Mouse (Mus musculus): ENCODE data around the gene Me3. TPM values are rescaled to one million over a fixed set of nuclear protein-coding genes. Genes with fewer than 3 reads are reported as not detected.

Gene Me3
- 15.5 and 22.0 TPM in 2 replicates for total RNA-seq (2014; rRNA removed; ENCODE audit: low replicate concordance)
- polyA plus RNA-seq (2015; fragmentation: Nextera tagmentation; extraction: Ambion mirVana): 23.4 and 23.5 TPM in 2 replicates

DNA sequence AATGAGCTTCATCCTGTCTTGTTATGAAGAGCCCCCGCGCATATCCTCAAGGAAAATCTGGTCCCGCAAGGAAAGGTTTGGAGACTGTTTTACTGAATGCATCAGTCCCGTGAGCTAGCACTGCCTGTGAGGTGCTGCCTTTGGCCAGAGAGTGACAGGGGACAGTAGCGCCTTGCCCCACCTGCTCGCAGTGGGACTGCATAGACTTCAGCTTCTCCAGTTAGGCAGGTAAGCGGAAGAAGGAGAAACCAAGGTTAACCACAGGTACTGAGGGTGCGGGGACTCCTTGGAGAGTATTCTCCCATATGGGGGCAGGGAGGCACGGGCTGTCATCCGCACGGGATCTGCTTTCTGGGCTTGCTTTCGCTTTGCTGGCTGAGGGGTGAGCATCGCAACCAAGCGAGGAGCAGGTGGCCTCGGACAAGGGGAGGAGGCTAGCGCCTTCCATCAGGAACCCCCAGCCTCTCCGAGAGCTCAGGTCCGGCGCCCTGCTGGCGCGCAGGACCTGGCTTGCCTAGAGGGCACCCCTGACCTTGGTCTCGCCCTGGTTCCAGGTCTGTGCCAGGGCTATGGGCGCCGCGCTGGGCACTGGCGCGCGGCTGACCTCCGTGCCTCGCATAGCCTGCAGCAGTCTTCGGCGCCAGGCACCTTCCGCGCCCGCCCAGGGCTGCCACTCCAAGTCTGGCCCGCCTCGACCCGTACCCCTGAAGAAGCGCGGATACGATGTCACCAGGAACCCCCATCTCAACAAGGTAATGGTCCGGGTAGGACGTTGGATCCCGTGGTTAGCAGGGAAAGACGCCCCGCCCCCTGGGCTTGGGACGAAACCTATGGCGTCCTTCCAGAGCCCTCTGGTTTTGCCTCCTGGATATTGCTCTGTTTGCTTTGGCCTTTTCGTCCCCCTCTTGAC lies at the start of gene Me3:
Me3 (plus strand) TSS at position 51 of the 910 bp plus-strand sequence.
- H3K36me3 ChIP-seq (replicated peaks; ENCODE audit: control insufficient read depth, insufficient read depth, low read length): no peaks in the 10 kb centered on the region
- H3K27me3 ChIP-seq (ENCODE audit: control insufficient read depth, insufficient read depth, low read length): no peaks in the 10 kb centered on the region
- H3K4me1 ChIP-seq (ENCODE audit: control insufficient read depth, insufficient read depth): no peaks in the 10 kb centered on the region
- no peaks in the 10 kb centered on the region for H3K9me3 ChIP-seq (replicated peaks; ENCODE audit: control insufficient read depth, low read length)
- peak within 1 kb of the TSS; percentile 65 for H3K9ac ChIP-seq (replicated peaks; ENCODE audit: low read depth, low read length)
- DNase-seq (ENCODE audit: low spot score): peak; percentile 80
- WGBS: 6% methylated on average over 49 of the region's 49 CpGs
- ATAC-seq (ENCODE audit: insufficient read depth, low read depth): peak; percentile 84
- peak within 1 kb of the TSS; percentile 89 for H3K4me2 ChIP-seq (ENCODE audit: low read depth, low read length)
- peak within 1 kb of the TSS; percentile 73 for H3K4me3 ChIP-seq (ENCODE audit: low read depth, low read length)
- TF ChIP-seq CTCF (IDR thresholded peaks at IDR 0.05; ENCODE audit: low read depth) (no peak), EP300 (IDR thresholded peaks at IDR 0.05; ENCODE audit: low read depth) (no peak)
- H3K27ac ChIP-seq (ENCODE audit: low read depth): peak within 1 kb of the TSS; percentile 47

DNA sequence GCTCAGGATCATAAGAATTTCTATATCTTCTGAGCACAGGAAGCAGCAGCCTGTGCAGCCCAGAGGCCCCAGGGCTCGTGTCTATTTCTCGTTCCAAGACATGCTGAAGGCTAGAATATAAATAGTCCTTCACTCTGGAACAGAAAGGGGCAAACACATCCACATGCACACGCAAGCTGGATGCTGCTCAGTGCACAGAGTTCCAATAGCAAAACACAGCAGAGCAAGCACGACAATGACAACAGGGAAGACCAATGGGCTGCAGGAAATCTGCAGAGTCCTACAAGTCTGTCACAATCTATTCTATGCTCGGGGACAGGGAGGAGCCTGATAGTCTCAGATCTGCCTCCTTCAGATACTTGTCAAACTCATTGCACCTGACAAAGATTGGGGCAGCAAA lies 42.2 kb upstream of the Me3 start:
- Histone ChIP-seq H3K9ac (replicated peaks; ENCODE audit: low read depth, low read length) (no peak overlapping the region), H3K9me3 (replicated peaks; ENCODE audit: control insufficient read depth, low read length) (no peaks in the 10 kb centered on the region), H3K36me3 (replicated peaks; ENCODE audit: control insufficient read depth, insufficient read depth, low read length) (no peaks in the 10 kb centered on the region), H3K27me3 (ENCODE audit: control insufficient read depth, insufficient read depth, low read length) (no peaks in the 10 kb centered on the region), H3K4me3 (ENCODE audit: low read depth, low read length) (no peak overlapping the region), H3K4me2 (ENCODE audit: low read depth, low read length) (no peak overlapping the region), H3K27ac (ENCODE audit: low read depth) (no peak overlapping the region), H3K4me1 (ENCODE audit: control insufficient read depth, insufficient read depth) (no peaks in the 10 kb centered on the region)
- ATAC-seq (ENCODE audit: insufficient read depth, low read depth) (no peak), DNase-seq (ENCODE audit: low spot score) (no peak)
- TF ChIP-seq EP300 (IDR thresholded peaks at IDR 0.05; ENCODE audit: low read depth): no peak
- 29% methylated on average over 5 of the region's 5 CpGs for WGBS

DNA sequence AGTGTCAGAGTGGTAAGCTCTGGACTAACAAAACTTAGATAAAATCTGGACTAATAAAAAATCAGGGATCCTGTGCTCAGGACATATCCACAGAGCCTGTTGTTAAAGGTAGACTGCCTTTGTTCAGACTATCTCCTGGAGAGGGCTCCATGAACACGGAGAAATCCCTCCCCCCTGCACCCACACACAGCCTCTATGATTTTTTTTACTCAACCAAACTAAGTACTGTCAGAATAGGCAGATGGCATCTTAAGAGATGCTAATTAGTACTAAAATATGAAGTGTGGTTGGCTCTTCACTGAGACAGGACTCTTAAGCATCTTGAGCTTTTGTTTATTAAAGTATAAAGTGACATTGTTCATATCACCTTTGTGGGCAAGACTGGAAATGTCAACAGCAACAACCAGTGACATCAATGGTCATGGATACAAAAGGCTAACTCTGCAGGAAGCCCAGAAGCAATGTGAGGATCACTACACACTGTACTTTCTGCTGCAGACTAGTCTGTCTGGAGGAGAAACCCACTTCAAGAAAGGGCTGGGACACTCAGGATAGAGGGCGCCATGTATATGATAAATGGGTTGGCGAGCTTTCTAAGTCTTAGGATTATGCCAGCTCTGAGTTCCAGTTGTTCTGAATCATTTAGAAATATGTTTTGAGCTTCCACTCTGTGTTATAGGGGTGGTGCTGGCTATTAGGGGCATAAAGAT lies 41.5 kb upstream of the Me3 start:
- no peaks in the 10 kb centered on the region for H3K9me3 ChIP-seq (replicated peaks; ENCODE audit: control insufficient read depth, low read length)
- TF ChIP-seq EP300 (IDR thresholded peaks at IDR 0.05; ENCODE audit: low read depth) (no peak), CTCF (IDR thresholded peaks at IDR 0.05; ENCODE audit: low read depth) (no peak)
- H3K4me3 ChIP-seq (ENCODE audit: low read depth, low read length): no peak overlapping the region
- WGBS: 74% methylated on average over 3 of the region's 3 CpGs
- H3K27ac ChIP-seq (ENCODE audit: low read depth): no peak overlapping the region
- H3K27me3 ChIP-seq (ENCODE audit: control insufficient read depth, insufficient read depth, low read length): no peaks in the 10 kb centered on the region
- H3K4me2 ChIP-seq (ENCODE audit: low read depth, low read length): no peak overlapping the region
- H3K9ac ChIP-seq (replicated peaks; ENCODE audit: low read depth, low read length): no peak overlapping the region
- DNase-seq (ENCODE audit: low spot score) (no peak), ATAC-seq (ENCODE audit: insufficient read depth, low read depth) (no peak)
- H3K4me1 ChIP-seq (ENCODE audit: control insufficient read depth, insufficient read depth): no peaks in the 10 kb centered on the region
- H3K36me3 ChIP-seq (replicated peaks; ENCODE audit: control insufficient read depth, insufficient read depth, low read length): no peaks in the 10 kb centered on the region

DNA sequence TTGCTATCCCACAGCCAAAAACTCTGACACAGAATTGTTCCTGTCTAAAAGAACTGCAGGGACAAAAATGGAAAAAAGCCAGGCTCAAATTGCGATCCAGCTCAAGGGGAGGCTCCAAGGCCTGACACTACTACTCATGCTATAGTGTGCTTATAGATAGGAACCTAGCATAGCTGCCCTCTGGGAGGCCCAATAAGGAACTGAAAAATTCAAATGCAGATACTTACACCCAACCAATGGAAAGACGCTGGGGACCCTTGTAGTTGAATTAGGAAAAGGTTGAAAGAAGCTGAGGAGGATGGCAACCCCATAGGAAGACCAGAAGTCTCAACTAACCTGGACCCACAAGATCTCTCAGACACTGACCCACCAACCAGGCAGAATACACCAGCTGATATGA lies 36.4 kb upstream of the Me3 start:
- no peak for TF ChIP-seq EP300 (IDR thresholded peaks at IDR 0.05; ENCODE audit: low read depth)
- TF ChIP-seq CTCF (IDR thresholded peaks at IDR 0.05; ENCODE audit: low read depth): no peak
- H3K4me2 ChIP-seq (ENCODE audit: low read depth, low read length): no peak overlapping the region
- no peak overlapping the region for H3K4me3 ChIP-seq (ENCODE audit: low read depth, low read length)
- DNase-seq (ENCODE audit: low spot score) (no peak), ATAC-seq (ENCODE audit: insufficient read depth, low read depth) (no peak)
- no peaks in the 10 kb centered on the region for H3K36me3 ChIP-seq (replicated peaks; ENCODE audit: control insufficient read depth, insufficient read depth, low read length)
- H3K9ac ChIP-seq (replicated peaks; ENCODE audit: low read depth, low read length): no peak overlapping the region
- no peaks in the 10 kb centered on the region for H3K9me3 ChIP-seq (replicated peaks; ENCODE audit: control insufficient read depth, low read length)
- H3K4me1 ChIP-seq (ENCODE audit: control insufficient read depth, insufficient read depth): no peaks in the 10 kb centered on the region
- no peaks in the 10 kb centered on the region for H3K27me3 ChIP-seq (ENCODE audit: control insufficient read depth, insufficient read depth, low read length)
- H3K27ac ChIP-seq (ENCODE audit: low read depth): no peak overlapping the region
- 88% methylated on average over 2 of the region's 2 CpGs for WGBS

DNA sequence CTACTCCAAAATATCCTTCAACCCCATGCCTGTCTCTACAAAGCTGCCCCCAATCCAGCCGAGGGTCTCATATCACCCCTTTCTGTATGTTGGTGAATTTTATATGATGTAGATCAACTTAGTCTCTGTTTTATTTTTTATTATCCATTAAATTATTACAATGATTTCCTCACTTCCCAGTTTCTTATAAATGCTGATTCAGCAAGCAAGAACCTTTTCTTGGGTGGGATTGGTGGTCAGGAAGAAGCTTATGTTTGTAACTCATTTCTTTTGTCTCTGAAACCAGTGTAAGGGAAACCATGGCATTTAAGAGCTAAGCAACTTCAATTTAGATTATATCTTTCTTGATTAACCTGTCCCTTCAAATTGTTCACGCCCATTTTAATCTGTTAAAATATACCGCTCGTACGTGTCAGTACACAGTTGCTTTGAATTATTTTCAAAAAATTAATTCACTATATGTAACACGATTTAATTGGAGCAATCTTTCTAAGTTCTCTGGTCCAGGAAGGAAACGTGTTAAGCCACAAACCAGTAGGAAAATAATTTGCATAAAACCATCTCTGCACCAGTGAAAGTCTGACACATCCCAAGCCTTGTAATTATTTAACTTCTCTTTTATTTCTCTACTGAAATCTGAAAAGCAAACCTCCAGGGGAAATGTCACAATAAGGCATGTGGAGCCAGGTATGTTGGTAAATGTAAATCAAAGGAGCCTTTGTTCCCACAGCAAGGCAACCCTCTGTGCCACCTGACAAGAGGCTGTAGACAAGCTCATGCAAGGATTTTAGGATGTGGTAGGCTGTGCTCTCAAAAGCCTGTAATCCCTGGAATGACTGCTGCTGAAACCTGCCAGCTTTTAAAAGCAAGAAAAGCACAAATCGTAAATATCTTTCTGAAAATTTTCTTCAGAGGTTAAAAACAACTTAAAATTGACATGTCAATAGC lies 26.3 kb upstream of the Me3 start:
- no peak for DNase-seq (ENCODE audit: low spot score)
- no peak overlapping the region for H3K4me3 ChIP-seq (ENCODE audit: low read depth, low read length)
- 78% methylated on average over 8 of the region's 8 CpGs for WGBS
- no peaks in the 10 kb centered on the region for H3K9me3 ChIP-seq (replicated peaks; ENCODE audit: control insufficient read depth, low read length)
- H3K27me3 ChIP-seq (ENCODE audit: control insufficient read depth, insufficient read depth, low read length): no peaks in the 10 kb centered on the region
- no peak overlapping the region for H3K9ac ChIP-seq (replicated peaks; ENCODE audit: low read depth, low read length)
- H3K4me2 ChIP-seq (ENCODE audit: low read depth, low read length): no peak overlapping the region
- no peak overlapping the region for H3K27ac ChIP-seq (ENCODE audit: low read depth)
- H3K36me3 ChIP-seq (replicated peaks; ENCODE audit: control insufficient read depth, insufficient read depth, low read length): no peaks in the 10 kb centered on the region
- no peaks in the 10 kb centered on the region for H3K4me1 ChIP-seq (ENCODE audit: control insufficient read depth, insufficient read depth)
- no peak for TF ChIP-seq EP300 (IDR thresholded peaks at IDR 0.05; ENCODE audit: low read depth)
- no peak for TF ChIP-seq CTCF (IDR thresholded peaks at IDR 0.05; ENCODE audit: low read depth)
- no peak for ATAC-seq (ENCODE audit: insufficient read depth, low read depth)

All from heart, postnatal 0 days (tissue).